Mouse (Mus musculus): ENCODE data around the gene Exoc6b. TPM values are rescaled to one million over a fixed set of nuclear protein-coding genes. Genes with fewer than 3 reads are reported as not detected.

Gene Exoc6b
- polyA plus RNA-seq, 1 experiment: 38.3 TPM

GRCm38 (mm10) chr6:84708631-84709030 is 360.7 kb downstream of the Exoc6b start:
- no peak overlapping the region for H3K4me3 ChIP-seq (ENCODE audit: insufficient read depth, low read length)
- no peaks in the 10 kb centered on the region; the same call in 1 of the 2 replicates for H3K4me1 ChIP-seq (ENCODE audit: control insufficient read depth, insufficient read depth, low read length)
- H3K27ac ChIP-seq (ENCODE audit: insufficient read depth, low read length): no peak overlapping the region
- TF ChIP-seq CTCF (IDR thresholded peaks at IDR 0.05; ENCODE audit: extremely low read depth, insufficient read depth, low read length) (no peak), POLR2A (IDR thresholded peaks at IDR 0.05; ENCODE audit: extremely low read depth, insufficient read depth, low read length) (no peak)

GRCm38 (mm10) chr6:84699579-84699978 is 369.7 kb downstream of the Exoc6b start:
- H3K27ac ChIP-seq (ENCODE audit: insufficient read depth, low read length): no peak overlapping the region
- no peak for TF ChIP-seq CTCF (IDR thresholded peaks at IDR 0.05; ENCODE audit: extremely low read depth, insufficient read depth, low read length)
- TF ChIP-seq POLR2A (IDR thresholded peaks at IDR 0.05; ENCODE audit: extremely low read depth, insufficient read depth, low read length): no peak
- H3K4me1 ChIP-seq (ENCODE audit: control insufficient read depth, insufficient read depth, low read length): peaks cover 2% of the 10 kb centered on the region
- no peak overlapping the region for H3K4me3 ChIP-seq (ENCODE audit: insufficient read depth, low read length)

- H3K4me1 ChIP-seq (ENCODE audit: control insufficient read depth, insufficient read depth, low read length): peaks cover 2% of the 10 kb centered on the region
- no peak overlapping the region for H3K4me3 ChIP-seq (ENCODE audit: insufficient read depth, low read length)
- no peak overlapping the region for H3K27ac ChIP-seq (ENCODE audit: insufficient read depth, low read length)
- TF ChIP-seq POLR2A (IDR thresholded peaks at IDR 0.05; ENCODE audit: extremely low read depth, insufficient read depth, low read length): no peak
- TF ChIP-seq CTCF (IDR thresholded peaks at IDR 0.05; ENCODE audit: extremely low read depth, insufficient read depth, low read length): no peak
Measured at GRCm38 (mm10) chr6:84698288-84698673, 371.0 kb downstream of the Exoc6b start.

GRCm38 (mm10) chr6:84697474-84698287 is 371.6 kb downstream of the Exoc6b start:
- Histone ChIP-seq H3K27ac (ENCODE audit: insufficient read depth, low read length) (no peak overlapping the region), H3K4me1 (ENCODE audit: control insufficient read depth, insufficient read depth, low read length) (peaks cover 2% of the 10 kb centered on the region), H3K4me3 (ENCODE audit: insufficient read depth, low read length) (no peak overlapping the region)
- TF ChIP-seq CTCF (IDR thresholded peaks at IDR 0.05; ENCODE audit: extremely low read depth, insufficient read depth, low read length): no peak
- TF ChIP-seq POLR2A (IDR thresholded peaks at IDR 0.05; ENCODE audit: extremely low read depth, insufficient read depth, low read length): no peak

GRCm38 (mm10) chr6:84693844-84694243 is 375.5 kb downstream of the Exoc6b start:
- Histone ChIP-seq H3K4me3 (ENCODE audit: insufficient read depth, low read length) (no peak overlapping the region), H3K27ac (ENCODE audit: insufficient read depth, low read length) (no peak overlapping the region), H3K4me1 (ENCODE audit: control insufficient read depth, insufficient read depth, low read length) (peaks cover 4% of the 10 kb centered on the region)
- TF ChIP-seq POLR2A (IDR thresholded peaks at IDR 0.05; ENCODE audit: extremely low read depth, insufficient read depth, low read length): no peak

- peaks cover 4% of the 10 kb centered on the region for H3K4me1 ChIP-seq (ENCODE audit: control insufficient read depth, insufficient read depth, low read length)
- no peak overlapping the region for H3K4me3 ChIP-seq (ENCODE audit: insufficient read depth, low read length)
- TF ChIP-seq CTCF (IDR thresholded peaks at IDR 0.05; ENCODE audit: extremely low read depth, insufficient read depth, low read length) (no peak), POLR2A (IDR thresholded peaks at IDR 0.05; ENCODE audit: extremely low read depth, insufficient read depth, low read length) (no peak)
- H3K27ac ChIP-seq (ENCODE audit: insufficient read depth, low read length): no peak overlapping the region
Measured at GRCm38 (mm10) chr6:84693204-84693603, 376.1 kb downstream of the Exoc6b start.

- no peak for TF ChIP-seq POLR2A (IDR thresholded peaks at IDR 0.05; ENCODE audit: extremely low read depth, insufficient read depth, low read length)
- no peak for TF ChIP-seq CTCF (IDR thresholded peaks at IDR 0.05; ENCODE audit: extremely low read depth, insufficient read depth, low read length)
- no peak overlapping the region for H3K27ac ChIP-seq (ENCODE audit: insufficient read depth, low read length)
Measured at GRCm38 (mm10) chr6:84691907-84692306, 377.4 kb downstream of the Exoc6b start.

GRCm38 (mm10) chr6:84677770-84678169 is 391.5 kb downstream of the Exoc6b start:
- Histone ChIP-seq H3K27ac (ENCODE audit: insufficient read depth, low read length) (no peak overlapping the region), H3K4me3 (ENCODE audit: insufficient read depth, low read length) (no peak overlapping the region), H3K4me1 (ENCODE audit: control insufficient read depth, insufficient read depth, low read length) (no peaks in the 10 kb centered on the region)
- TF ChIP-seq POLR2A (IDR thresholded peaks at IDR 0.05; ENCODE audit: extremely low read depth, insufficient read depth, low read length) (no peak), CTCF (IDR thresholded peaks at IDR 0.05; ENCODE audit: extremely low read depth, insufficient read depth, low read length) (no peak)

More at GRCm38 (mm10) chr6:84691907-84692306, 377.4 kb downstream of the Exoc6b start:
- no peak overlapping the region for H3K4me3 ChIP-seq (ENCODE audit: insufficient read depth, low read length)
- peaks cover 2% of the 10 kb centered on the region; the same call in 1 of the 2 replicates for H3K4me1 ChIP-seq (ENCODE audit: control insufficient read depth, insufficient read depth, low read length)

- no peak overlapping the region for H3K4me3 ChIP-seq (ENCODE audit: insufficient read depth, low read length)
- no peak for TF ChIP-seq POLR2A (IDR thresholded peaks at IDR 0.05; ENCODE audit: extremely low read depth, insufficient read depth, low read length)
- no peak for TF ChIP-seq CTCF (IDR thresholded peaks at IDR 0.05; ENCODE audit: extremely low read depth, insufficient read depth, low read length)
- no peaks in the 10 kb centered on the region for H3K4me1 ChIP-seq (ENCODE audit: control insufficient read depth, insufficient read depth, low read length)
Measured at GRCm38 (mm10) chr6:84674936-84675335, 394.4 kb downstream of the Exoc6b start.

GRCm38 (mm10) chr6:84674136-84674535 is 395.2 kb downstream of the Exoc6b start:
- TF ChIP-seq POLR2A (IDR thresholded peaks at IDR 0.05; ENCODE audit: extremely low read depth, insufficient read depth, low read length) (no peak), CTCF (IDR thresholded peaks at IDR 0.05; ENCODE audit: extremely low read depth, insufficient read depth, low read length) (no peak)
- Histone ChIP-seq H3K4me3 (ENCODE audit: insufficient read depth, low read length) (no peak overlapping the region), H3K4me1 (ENCODE audit: control insufficient read depth, insufficient read depth, low read length) (no peaks in the 10 kb centered on the region), H3K27ac (ENCODE audit: insufficient read depth, low read length) (no peak overlapping the region)

More at GRCm38 (mm10) chr6:84674936-84675335, 394.4 kb downstream of the Exoc6b start:
- H3K27ac ChIP-seq (ENCODE audit: insufficient read depth, low read length): no peak overlapping the region

All from cortical plate, adult 2 months (tissue).